Mouse (Mus musculus) liver, embryonic 14.5 days (tissue): Measurements from ENCODE around the gene Pdhx.

Experiments
- CTCF ChIP-seq: IDR thresholded peaks from 2 replicates; pipeline ENCODE4 v1.5.1; 2016; ENCODE audit warnings: antibody characterized with exemption, low read depth, control low read depth
- EP300 ChIP-seq: IDR thresholded peaks from 2 replicates; pipeline ENCODE4 v1.6.1; 2016; ENCODE audit warnings: antibody characterized with exemption, low read depth

DNA sequence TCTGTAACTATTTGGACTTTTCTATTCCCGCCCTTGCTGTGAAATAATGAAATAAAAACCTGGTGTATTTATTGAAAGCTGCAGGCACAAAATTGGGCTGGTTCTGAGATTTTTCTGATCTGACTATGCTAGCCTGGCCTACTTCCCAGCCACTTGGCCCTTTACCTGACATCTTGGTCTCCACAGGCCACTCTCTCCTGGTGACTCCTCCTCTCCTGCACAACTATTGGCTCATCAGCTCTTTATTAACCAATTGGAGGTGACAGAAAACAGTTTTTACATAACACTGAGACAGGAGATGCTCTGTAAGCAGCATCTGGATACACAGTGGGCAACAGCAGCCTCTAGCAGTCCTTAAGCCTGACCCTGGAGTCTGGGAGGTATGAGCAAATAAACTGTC, 83.9 kb downstream of the Pdhx start:
- TF ChIP-seq CTCF (no peak), EP300 (no peak)
